Mouse (Mus musculus): Measurements from ENCODE around the gene Ces1b. TPM values are rescaled to one million over a fixed set of nuclear protein-coding genes. Genes with fewer than 3 reads are reported as not detected.

Gene Ces1b
- 0.12 TPM in 2 replicates for polyA plus RNA-seq (2015; fragmentation: Nextera tagmentation; extraction: Ambion mirVana)

- H3K27me3 ChIP-seq (ENCODE audit: control insufficient read depth, insufficient read depth, low read length), result no peaks in the 10 kb centered on the region
- no peaks in the 10 kb centered on the region for H3K36me3 ChIP-seq (ENCODE audit: control insufficient read depth, insufficient read depth, low read length)
- no peaks in the 10 kb centered on the region for H3K4me1 ChIP-seq (ENCODE audit: control insufficient read depth, insufficient read depth, low read length)
- H3K4me3 ChIP-seq (replicated peaks; ENCODE audit: low read length), result no peak within 1 kb of the TSS
- no peak within 1 kb of the TSS for H3K9ac ChIP-seq (ENCODE audit: low read length)
- no peak within 1 kb of the TSS for H3K27ac ChIP-seq (ENCODE audit: low read length)
- H3K4me2 ChIP-seq (ENCODE audit: low read depth, low read length), result no peak within 1 kb of the TSS
- peak; percentile 66; the same call in 1 of the 2 replicates for ATAC-seq (ENCODE audit: insufficient read depth, low FRiP score)
- H3K9me3 ChIP-seq (replicated peaks; ENCODE audit: control insufficient read depth, low read length), result no peaks in the 10 kb centered on the region
- 55% methylated on average over 2 of the region's 2 CpGs for WGBS
Measured at GRCm38 (mm10) chr8:93079887-93080286, at the start of gene Ces1b. Gene Ces1b, minus strand, starts transcription at chr8:93080017.

- WGBS, result 81% methylated on average over 2 of the region's 2 CpGs
- H3K27me3 ChIP-seq (ENCODE audit: control insufficient read depth, insufficient read depth, low read length), result no peaks in the 10 kb centered on the region
- no peak overlapping the region for H3K9ac ChIP-seq (ENCODE audit: low read length)
- H3K4me1 ChIP-seq (ENCODE audit: control insufficient read depth, insufficient read depth, low read length), result no peaks in the 10 kb centered on the region
- no peak overlapping the region for H3K27ac ChIP-seq (ENCODE audit: low read length)
- no peaks in the 10 kb centered on the region for H3K9me3 ChIP-seq (replicated peaks; ENCODE audit: control insufficient read depth, low read length)
- no peak for ATAC-seq (ENCODE audit: insufficient read depth, low FRiP score)
- H3K36me3 ChIP-seq (ENCODE audit: control insufficient read depth, insufficient read depth, low read length), result no peaks in the 10 kb centered on the region
- no peak overlapping the region for H3K4me2 ChIP-seq (ENCODE audit: low read depth, low read length)
- H3K4me3 ChIP-seq (replicated peaks; ENCODE audit: low read length), result no peak overlapping the region
Measured at GRCm38 (mm10) chr8:93126476-93126875, 46.7 kb upstream of the Ces1b start.

- Histone ChIP-seq H3K27me3 (ENCODE audit: control insufficient read depth, insufficient read depth, low read length) (no peaks in the 10 kb centered on the region), H3K36me3 (ENCODE audit: control insufficient read depth, insufficient read depth, low read length) (no peaks in the 10 kb centered on the region), H3K4me2 (ENCODE audit: low read depth, low read length) (no peak overlapping the region), H3K9ac (ENCODE audit: low read length) (no peak overlapping the region), H3K27ac (ENCODE audit: low read length) (no peak overlapping the region), H3K9me3 (replicated peaks; ENCODE audit: control insufficient read depth, low read length) (no peaks in the 10 kb centered on the region), H3K4me3 (replicated peaks; ENCODE audit: low read length) (no peak overlapping the region), H3K4me1 (ENCODE audit: control insufficient read depth, insufficient read depth, low read length) (no peaks in the 10 kb centered on the region)
- WGBS, result 80% methylated on average over 1 of the region's 1 CpGs
- ATAC-seq (ENCODE audit: insufficient read depth, low FRiP score), result no peak
Measured at GRCm38 (mm10) chr8:93122005-93122404, 42.2 kb upstream of the Ces1b start.

GRCm38 (mm10) chr8:93095376-93095775 lies 15.6 kb upstream of the Ces1b start:
- H3K4me1 ChIP-seq (ENCODE audit: control insufficient read depth, insufficient read depth, low read length), result no peaks in the 10 kb centered on the region
- H3K27me3 ChIP-seq (ENCODE audit: control insufficient read depth, insufficient read depth, low read length), result no peaks in the 10 kb centered on the region
- no peaks in the 10 kb centered on the region for H3K36me3 ChIP-seq (ENCODE audit: control insufficient read depth, insufficient read depth, low read length)
- H3K4me2 ChIP-seq (ENCODE audit: low read depth, low read length), result no peak overlapping the region
- no peak overlapping the region for H3K27ac ChIP-seq (ENCODE audit: low read length)
- ATAC-seq (ENCODE audit: insufficient read depth, low FRiP score), result no peak
- no peaks in the 10 kb centered on the region for H3K9me3 ChIP-seq (replicated peaks; ENCODE audit: control insufficient read depth, low read length)
- no peak overlapping the region for H3K9ac ChIP-seq (ENCODE audit: low read length)
- no peak overlapping the region for H3K4me3 ChIP-seq (replicated peaks; ENCODE audit: low read length)

GRCm38 (mm10) chr8:93091324-93091723 lies 11.5 kb upstream of the Ces1b start:
- no peak for ATAC-seq (ENCODE audit: insufficient read depth, low FRiP score)
- Histone ChIP-seq H3K9me3 (replicated peaks; ENCODE audit: control insufficient read depth, low read length) (no peaks in the 10 kb centered on the region), H3K4me1 (ENCODE audit: control insufficient read depth, insufficient read depth, low read length) (no peaks in the 10 kb centered on the region), H3K27me3 (ENCODE audit: control insufficient read depth, insufficient read depth, low read length) (no peaks in the 10 kb centered on the region), H3K4me3 (replicated peaks; ENCODE audit: low read length) (no peak overlapping the region), H3K9ac (ENCODE audit: low read length) (no peak overlapping the region), H3K27ac (ENCODE audit: low read length) (no peak overlapping the region), H3K36me3 (ENCODE audit: control insufficient read depth, insufficient read depth, low read length) (no peaks in the 10 kb centered on the region), H3K4me2 (ENCODE audit: low read depth, low read length) (no peak overlapping the region)
- 50% methylated on average over 1 of the region's 1 CpGs for WGBS

- no peak overlapping the region for H3K4me3 ChIP-seq (replicated peaks; ENCODE audit: low read length)
- no peaks in the 10 kb centered on the region for H3K9me3 ChIP-seq (replicated peaks; ENCODE audit: control insufficient read depth, low read length)
- H3K4me2 ChIP-seq (ENCODE audit: low read depth, low read length), result 0 out of 2 replicates have a peak overlapping the region, but pooled peaks have one; percentile 24
- 2% methylated on average over 2 of the region's 2 CpGs for WGBS
- peak; percentile 75; the same call in 1 of the 2 replicates for ATAC-seq (ENCODE audit: insufficient read depth, low FRiP score)
- H3K4me1 ChIP-seq (ENCODE audit: control insufficient read depth, insufficient read depth, low read length), result no peaks in the 10 kb centered on the region
- no peak overlapping the region; the same call in 1 of the 2 replicates for H3K27ac ChIP-seq (ENCODE audit: low read length)
- H3K36me3 ChIP-seq (ENCODE audit: control insufficient read depth, insufficient read depth, low read length), result no peaks in the 10 kb centered on the region
- H3K9ac ChIP-seq (ENCODE audit: low read length), result no peak overlapping the region
- no peaks in the 10 kb centered on the region for H3K27me3 ChIP-seq (ENCODE audit: control insufficient read depth, insufficient read depth, low read length)
Measured at GRCm38 (mm10) chr8:93088686-93089122, 8.9 kb upstream of the Ces1b start.

GRCm38 (mm10) chr8:93088193-93088592 lies 8.4 kb upstream of the Ces1b start:
- ATAC-seq (ENCODE audit: insufficient read depth, low FRiP score), result no peak
- WGBS, result 19% methylated on average over 7 of the region's 7 CpGs

GRCm38 (mm10) chr8:93075251-93075650 lies 4.6 kb downstream of the Ces1b start:
- no peak for ATAC-seq (ENCODE audit: insufficient read depth, low FRiP score)
- H3K9me3 ChIP-seq (replicated peaks; ENCODE audit: control insufficient read depth, low read length), result no peaks in the 10 kb centered on the region
- 86% methylated on average over 4 of the region's 4 CpGs for WGBS

More at GRCm38 (mm10) chr8:93088193-93088592, 8.4 kb upstream of the Ces1b start:
- Histone ChIP-seq H3K4me2 (ENCODE audit: low read depth, low read length) (peak overlapping the region; percentile 24; the same call in 1 of the 2 replicates), H3K36me3 (ENCODE audit: control insufficient read depth, insufficient read depth, low read length) (no peaks in the 10 kb centered on the region), H3K9me3 (replicated peaks; ENCODE audit: control insufficient read depth, low read length) (no peaks in the 10 kb centered on the region), H3K27ac (ENCODE audit: low read length) (no peak overlapping the region), H3K4me1 (ENCODE audit: control insufficient read depth, insufficient read depth, low read length) (no peaks in the 10 kb centered on the region), H3K4me3 (replicated peaks; ENCODE audit: low read length) (no peak overlapping the region), H3K27me3 (ENCODE audit: control insufficient read depth, insufficient read depth, low read length) (no peaks in the 10 kb centered on the region), H3K9ac (ENCODE audit: low read length) (no peak overlapping the region)

GRCm38 (mm10) chr8:93063416-93064117 lies 16.2 kb downstream of the Ces1b start:
- Histone ChIP-seq H3K9me3 (replicated peaks; ENCODE audit: control insufficient read depth, low read length) (no peaks in the 10 kb centered on the region), H3K4me3 (replicated peaks; ENCODE audit: low read length) (no peak overlapping the region), H3K4me1 (ENCODE audit: control insufficient read depth, insufficient read depth, low read length) (no peaks in the 10 kb centered on the region), H3K27me3 (ENCODE audit: control insufficient read depth, insufficient read depth, low read length) (no peaks in the 10 kb centered on the region), H3K4me2 (ENCODE audit: low read depth, low read length) (no peak overlapping the region), H3K27ac (ENCODE audit: low read length) (no peak overlapping the region), H3K9ac (ENCODE audit: low read length) (no peak overlapping the region), H3K36me3 (ENCODE audit: control insufficient read depth, insufficient read depth, low read length) (no peaks in the 10 kb centered on the region)
- 49% methylated on average over 3 of the region's 3 CpGs for WGBS
- no peak for ATAC-seq (ENCODE audit: insufficient read depth, low FRiP score)

More at GRCm38 (mm10) chr8:93075251-93075650, 4.6 kb downstream of the Ces1b start:
- H3K27me3 ChIP-seq (ENCODE audit: control insufficient read depth, insufficient read depth, low read length), result no peaks in the 10 kb centered on the region
- H3K27ac ChIP-seq (ENCODE audit: low read length), result no peak overlapping the region
- H3K4me2 ChIP-seq (ENCODE audit: low read depth, low read length), result no peak overlapping the region
- no peak overlapping the region for H3K4me3 ChIP-seq (replicated peaks; ENCODE audit: low read length)
- H3K9ac ChIP-seq (ENCODE audit: low read length), result no peak overlapping the region
- H3K4me1 ChIP-seq (ENCODE audit: control insufficient read depth, insufficient read depth, low read length), result no peaks in the 10 kb centered on the region
- H3K36me3 ChIP-seq (ENCODE audit: control insufficient read depth, insufficient read depth, low read length), result no peaks in the 10 kb centered on the region

All from stomach, embryonic 16.5 days (tissue).